Mouse (Mus musculus) MEL (cell line): ENCODE data around the gene Elmsan1. TPM values are rescaled to one million over a fixed set of nuclear protein-coding genes. Genes with fewer than 3 reads are reported as not detected.

Source experiments
- DNase-seq: peaks from one replicate; pipeline ENCODE4 v3.0.0; 2011; ENCODE audit warnings: low read depth, low spot score
- H3K27ac ChIP-seq: 2 replicates; pipeline ENCODE4 v1.5.1; 2012; ENCODE audit warnings: low read depth, mild to moderate bottlenecking, control low read depth, low read length, moderate library complexity; ENCODE audit not compliant: control insufficient read depth
- H3K27me3 ChIP-seq, 2 experiments: fragments of 150-350 bp in 1 of 2; sonication (generic) in 1 of 2; 2 replicates each; pipeline ENCODE4 v1.6.1; 2012; ENCODE audit warnings: low read length in 2 of 2, mild to moderate bottlenecking in 2 of 2, improper control_type of control experiment in 1 of 2, moderate library complexity in 1 of 2; ENCODE audit not compliant: insufficient read depth in 2 of 2, control insufficient read depth in 1 of 2
- H3K36me3 ChIP-seq, 2 experiments: 2 replicates each; pipeline ENCODE4 v1.6.1; 2012 to 2014; ENCODE audit warnings: low read length in 2 of 2, improper control_type of control experiment in 1 of 2, inconsistent platforms in 1 of 2, mild to moderate bottlenecking in 1 of 2; ENCODE audit not compliant: insufficient read depth in 2 of 2, control insufficient read depth in 1 of 2
- H3K4me1 ChIP-seq, 2 experiments: fragments of 150-350 bp in 1 of 2; sonication (generic) in 1 of 2; 2 replicates each; pipeline ENCODE4 v1.6.1; 2012; ENCODE audit warnings: low read length in 2 of 2, improper control_type of control experiment in 1 of 2, mild to moderate bottlenecking in 1 of 2; ENCODE audit not compliant: insufficient read depth in 2 of 2, control insufficient read depth in 1 of 2
- H3K4me3 ChIP-seq, 2 experiments: fragments of 150-350 bp in 1 of 2; sonication (generic) in 1 of 2; 2 replicates each; pipeline ENCODE4 v1.5.1; 2012; ENCODE audit warnings: low read depth in 2 of 2, low read length in 2 of 2, mild to moderate bottlenecking in 2 of 2, moderate library complexity in 2 of 2, control low read depth in 1 of 2, improper control_type of control experiment in 1 of 2; ENCODE audit not compliant: control insufficient read depth in 1 of 2, insufficient read depth in 1 of 2
- H3K79me2 ChIP-seq: 2 replicates; pipeline ENCODE4 v1.6.1; 2012; ENCODE audit warnings: mild to moderate bottlenecking, low read length, moderate library complexity; ENCODE audit not compliant: control insufficient read depth, poor library complexity, insufficient read depth
- H3K9ac ChIP-seq: 2 replicates; pipeline ENCODE4 v1.6.1; 2012; ENCODE audit warnings: low read depth, mild to moderate bottlenecking, control low read depth, low read length, moderate library complexity; ENCODE audit not compliant: control insufficient read depth, poor library complexity, severe bottlenecking
- H3K9me3 ChIP-seq: fragments of 150-350 bp; sonication (generic); replicated peaks from 2 replicates; pipeline ENCODE4 v1.6.1; 2012; ENCODE audit warnings: mild to moderate bottlenecking, low read length, improper control_type of control experiment, moderate library complexity; ENCODE audit not compliant: insufficient read depth
- BHLHE40 ChIP-seq: IDR thresholded peaks from 2 replicates; pipeline ENCODE4 v1.6.1; 2012; ENCODE audit warnings: low read depth, mild to moderate bottlenecking, inconsistent platforms, low read length, improper control_type of control experiment, borderline replicate concordance
- CHD2 ChIP-seq: IDR thresholded peaks from 2 replicates; pipeline ENCODE4 v1.6.1; 2011; ENCODE audit warnings: low read length, improper control_type of control experiment
- EP300 ChIP-seq, 2 experiments: IDR thresholded peaks; 2 replicates each; pipeline ENCODE4 v1.6.1; 2011; ENCODE audit warnings: improper control_type of control experiment in 2 of 2, low read length in 2 of 2, low read depth in 1 of 2, mild to moderate bottlenecking in 1 of 2
- ETS1 ChIP-seq: IDR thresholded peaks from 2 replicates; pipeline ENCODE4 v1.6.1; 2012; ENCODE audit warnings: low read depth, mild to moderate bottlenecking, inconsistent platforms, low read length, improper control_type of control experiment, moderate library complexity
- GATA1 ChIP-seq: IDR thresholded peaks from 2 replicates; pipeline ENCODE4 v1.6.1; 2011; ENCODE audit warnings: low read depth, low read length, improper control_type of control experiment
- HCFC1 ChIP-seq: IDR thresholded peaks from 2 replicates; pipeline ENCODE4 v1.6.1; 2012; ENCODE audit warnings: low read depth, mild to moderate bottlenecking, inconsistent platforms, low read length, improper control_type of control experiment, moderate library complexity
- JUND ChIP-seq: IDR thresholded peaks from 2 replicates; pipeline ENCODE4 v1.6.1; 2011; ENCODE audit warnings: low read depth, mild to moderate bottlenecking, improper control_type of control experiment, low read length
- MAFK ChIP-seq: IDR thresholded peaks from 2 replicates; pipeline ENCODE4 v1.6.1; 2011; ENCODE audit warnings: low read depth, mild to moderate bottlenecking, low read length, improper control_type of control experiment, borderline replicate concordance
- MAX ChIP-seq: IDR thresholded peaks from 2 replicates; pipeline ENCODE4 v1.6.1; 2011; ENCODE audit warnings: low read length, improper control_type of control experiment
- MAZ ChIP-seq: IDR thresholded peaks from 2 replicates; pipeline ENCODE4 v1.6.1; 2012; ENCODE audit warnings: low read depth, mild to moderate bottlenecking, inconsistent platforms, low read length, improper control_type of control experiment
- MEF2A ChIP-seq: IDR thresholded peaks from 2 replicates; pipeline ENCODE4 v1.6.1; 2014; ENCODE audit warnings: low read depth, mild to moderate bottlenecking, inconsistent platforms, low read length, improper control_type of control experiment; ENCODE audit not compliant: poor library complexity, insufficient replicate concordance, severe bottlenecking; ENCODE audit errors: extremely low read depth
- MXI1 ChIP-seq: IDR thresholded peaks from 2 replicates; pipeline ENCODE4 v1.6.1; 2011; ENCODE audit warnings: mild to moderate bottlenecking, low read depth, low read length, improper control_type of control experiment
- MYB ChIP-seq: IDR thresholded peaks from 2 replicates; pipeline ENCODE4 v1.6.1; 2011; ENCODE audit warnings: mild to moderate bottlenecking, low read depth, low read length, improper control_type of control experiment
- MYC ChIP-seq: IDR thresholded peaks from 2 replicates; pipeline ENCODE4 v1.6.1; 2011; ENCODE audit warnings: low read depth, mild to moderate bottlenecking, low read length, improper control_type of control experiment, moderate library complexity
- NRF1 ChIP-seq: IDR thresholded peaks from 2 replicates; pipeline ENCODE4 v1.6.1; 2014; ENCODE audit warnings: low read depth, mild to moderate bottlenecking, inconsistent platforms, low read length, improper control_type of control experiment, moderate library complexity; ENCODE audit not compliant: poor library complexity, insufficient read depth, severe bottlenecking
- POLR2AphosphoS2 ChIP-seq: IDR thresholded peaks from 2 replicates; pipeline ENCODE4 v1.6.1; 2011; ENCODE audit warnings: low read length, improper control_type of control experiment
- RAD21 ChIP-seq: IDR thresholded peaks from 2 replicates; pipeline ENCODE4 v1.6.1; 2011; ENCODE audit warnings: mild to moderate bottlenecking, low read depth, low read length, improper control_type of control experiment
- RCOR1 ChIP-seq: IDR thresholded peaks from 2 replicates; pipeline ENCODE4 v1.6.1; 2012; ENCODE audit warnings: low read depth, mild to moderate bottlenecking, inconsistent platforms, low read length, improper control_type of control experiment
- SIN3A ChIP-seq: IDR thresholded peaks from 2 replicates; pipeline ENCODE4 v1.6.1; 2012; ENCODE audit warnings: low read length, improper control_type of control experiment, inconsistent platforms
- SMC3 ChIP-seq: IDR thresholded peaks from 2 replicates; pipeline ENCODE4 v1.6.1; 2011; ENCODE audit warnings: low read depth, low read length, improper control_type of control experiment
- UBTF ChIP-seq: IDR thresholded peaks from 2 replicates; pipeline ENCODE4 v1.6.1; 2012; ENCODE audit warnings: low read depth, mild to moderate bottlenecking, inconsistent platforms, low read length, improper control_type of control experiment, moderate library complexity, borderline replicate concordance; ENCODE audit not compliant: insufficient read depth
- USF1 ChIP-seq: IDR thresholded peaks from 2 replicates; pipeline ENCODE4 v1.6.1; 2014; ENCODE audit warnings: low read depth, mild to moderate bottlenecking, inconsistent platforms, low read length, improper control_type of control experiment, moderate library complexity
- USF2 ChIP-seq, 2 experiments: IDR thresholded peaks; 2 replicates each; pipeline ENCODE4 v1.6.1; 2011 to 2012; ENCODE audit warnings: improper control_type of control experiment in 2 of 2, low read length in 2 of 2, borderline replicate concordance in 1 of 2, inconsistent platforms in 1 of 2, low read depth in 1 of 2, mild to moderate bottlenecking in 1 of 2; ENCODE audit not compliant: insufficient read depth in 1 of 2
- ZC3H11A ChIP-seq: IDR thresholded peaks from 2 replicates; pipeline ENCODE4 v1.6.1; 2012; ENCODE audit warnings: low read depth, mild to moderate bottlenecking, inconsistent platforms, low read length, improper control_type of control experiment
- ZKSCAN1 ChIP-seq: IDR thresholded peaks from 2 replicates; pipeline ENCODE4 v1.6.1; 2012; ENCODE audit warnings: low read depth, mild to moderate bottlenecking, inconsistent platforms, low read length, improper control_type of control experiment, moderate library complexity
- ZMIZ1 ChIP-seq: IDR thresholded peaks from 2 replicates; pipeline ENCODE4 v1.6.1; 2012; ENCODE audit warnings: low read depth, mild to moderate bottlenecking, inconsistent platforms, low read length, improper control_type of control experiment, moderate library complexity
- ZNF384 ChIP-seq: IDR thresholded peaks from 2 replicates; pipeline ENCODE4 v1.6.1; 2012; ENCODE audit warnings: low read depth, mild to moderate bottlenecking, inconsistent platforms, low read length, improper control_type of control experiment
- polyA plus RNA-seq, 2 experiments: library from polyadenylated mRNA; stranded (reverse) in 1 of 2; unstranded in 1 of 2; fragments of >175 nt in 1 of 2; fragments of >200 nt in 1 of 2; gene quantifications; 2 replicates each; pipeline versions ENCODE4 v1.2.1 to v1.2.4; 2012; ENCODE audit warnings: low replicate concordance in 2 of 2, low read depth in 1 of 2; ENCODE audit not compliant: insufficient read length in 2 of 2, insufficient read depth in 1 of 2, missing spikeins in 1 of 2
- total RNA-seq: library from RNA; depleted of rRNA; stranded (reverse); fragments of 300-350 nt; gene quantifications from 2 replicates; pipeline ENCODE4 v1.2.3, GENCODE M21; 2012

Gene Elmsan1
- total and polyA plus RNA-seq, 3 experiments = 7.7 to 25.3 TPM; not detected in 1

- no peak for TF ChIP-seq ZMIZ1
- TF ChIP-seq MYB = no peak
These were observed 15.4 kb downstream of the Elmsan1 start (continued) for GRCm38 (mm10) chr12:84203170-84203777.

GRCm38 (mm10) chr12:84202561-84202960 is 16.1 kb downstream of the Elmsan1 start:
- no peaks in the 10 kb centered on the region for H3K27me3 ChIP-seq
- TF ChIP-seq UBTF = no peak
- TF ChIP-seq NRF1 = no peak
- TF ChIP-seq MAFK = no peak
- TF ChIP-seq CHD2 = no peak
- no peak for TF ChIP-seq ZNF384
- TF ChIP-seq BHLHE40 = peak; percentile 66
- TF ChIP-seq SMC3 = no peak
- TF ChIP-seq RAD21 = no peak
- TF ChIP-seq JUND = no peak
- no peak for TF ChIP-seq POLR2AphosphoS2
- TF ChIP-seq ETS1 = peak; percentile 62
- no peak for TF ChIP-seq ZKSCAN1
- TF ChIP-seq USF1 = peak; percentile 91
- peak; percentile 86 for TF ChIP-seq MXI1
- TF ChIP-seq MYC = peak; percentile 62; the same call in 1 of the 2 replicates
- 0 out of 4 replicates have a peak, but pooled peaks of 1 of the 2 experiments have one; percentile 29 for TF ChIP-seq EP300 (IDR thresholded peaks at IDR 0.05; ENCODE audit: low read depth in 1 of 2, low read length in 2 of 2)
- TF ChIP-seq MAZ = no peak
- no peak for TF ChIP-seq MEF2A
- TF ChIP-seq MAX = peak; percentile 93
- no peak for TF ChIP-seq RCOR1
- no peak for TF ChIP-seq ZC3H11A
- TF ChIP-seq MYB = no peak
- no peak for TF ChIP-seq HCFC1
- TF ChIP-seq GATA1 = no peak
- TF ChIP-seq SIN3A = peak; percentile 65
- TF ChIP-seq USF2 (IDR thresholded peaks at IDR 0.05; ENCODE audit: borderline replicate concordance in 1 of 2, insufficient read depth in 1 of 2, low read depth in 1 of 2, low read length in 2 of 2) = peak in 1 of 2 experiments; percentile 65; a peak in 2 of 4 replicates
- H3K27ac ChIP-seq = peak overlapping the region; percentile 90
- peaks cover 0 to 50% of the 10 kb centered on the region in 2 experiments; a peak in 2 of 4 replicates for H3K36me3 ChIP-seq
- DNase-seq = peak; percentile 79
- peak overlapping the region; percentile 48 for H3K9ac ChIP-seq
- peak overlapping the region; percentile 17 to 36 for H3K4me3 ChIP-seq
- H3K4me1 ChIP-seq = peaks cover 36 to 49% of the 10 kb centered on the region in 2 experiments
- peaks cover 50% of the 10 kb centered on the region for H3K79me2 ChIP-seq
- no peaks in the 10 kb centered on the region for H3K9me3 ChIP-seq
